In genomic region chr5:74694390-74694801, GRCm38 (mm10) we compare ENCODE assay signal across 16 mouse cellular contexts. TPM values are rescaled to one million over a fixed set of nuclear protein-coding genes. Genes with fewer than 3 reads are reported as not detected.
A peak's percentile ranks its signal among the peaks of the same experiment; 100 is the strongest.
DNase-seq lines count a peak whose midpoint lies in the region; ATAC-seq lines count a peak whose summit lies in the region.
"Had no signal": no experiment of that assay in that cellular context is flagged by ENCODE, and none has a peak within 500 bp of the region (broad histone marks: within the 10 kb centered on the region; RNA-seq: fewer than 3 reads in every experiment).

No protein-coding gene starts in this region.

- DNase-seq in embryo, embryonic 10 days (ENCODE audit: low spot score), result peak; percentile 53
- DNase-seq in embryo, embryonic 9.5 days (ENCODE audit: extremely low spot score), result no peak
- DNase-seq in lung, postnatal 36 days, result peak; percentile 12
- DNase-seq in lung, postnatal 4 days, result no peak
- peak; percentile 65 for DNase-seq in limb, embryonic 10.5 days (ENCODE audit: low spot score)
- DNase-seq in kidney, postnatal 25 days, result no peak
- DNase-seq: adrenal gland, postnatal 36 days; kidney, adult 2 months; kidney, postnatal 10 days; thymus, postnatal 14 days had no signal

- peak overlapping the region; percentile 61 for H3K27ac ChIP-seq in limb, embryonic 10.5 days
- H3K27ac ChIP-seq: forebrain, embryonic 10.5 days; hindbrain, embryonic 13.5 days had no signal

- peaks cover 41% of the 10 kb centered on the region for H3K4me1 ChIP-seq in limb, embryonic 10.5 days
- H3K4me1 ChIP-seq: forebrain, embryonic 10.5 days; hindbrain, embryonic 13.5 days had no signal

- 18% methylated on average over 7 of the region's 7 CpGs for WGBS in limb, embryonic 10.5 days

- no peaks in the 10 kb centered on the region for H3K36me3 ChIP-seq in limb, embryonic 10.5 days
- H3K36me3 ChIP-seq: forebrain, embryonic 10.5 days; hindbrain, embryonic 13.5 days had no signal

- no peak for ATAC-seq in megakaryocyte progenitor cell, adult 5-6 weeks (replicated peaks; ENCODE audit: poor library complexity)
- no peak for ATAC-seq in erythroid progenitor cell, adult 5-6 weeks (replicated peaks; ENCODE audit: low FRiP score, poor library complexity, severe bottlenecking)
- ATAC-seq: forebrain, embryonic 16.5 days; inflammation-experienced regulatory T-cells, adult 6 months had no signal

- H3K27me3 ChIP-seq in limb, embryonic 10.5 days (ENCODE audit: low read depth, poor library complexity, severe bottlenecking), result no peaks in the 10 kb centered on the region
- H3K27me3 ChIP-seq: hindbrain, embryonic 13.5 days had no signal

- no peaks in the 10 kb centered on the region for H3K9me3 ChIP-seq in limb, embryonic 10.5 days (replicated peaks)
- H3K9me3 ChIP-seq: forebrain, embryonic 10.5 days; hindbrain, embryonic 13.5 days had no signal

- no peak overlapping the region for H3K4me3 ChIP-seq in limb, embryonic 10.5 days
- H3K4me3 ChIP-seq: forebrain, embryonic 10.5 days; hindbrain, embryonic 13.5 days had no signal

RNA-seq across cellular contexts. Expression of gene Lnx1, which starts 8.3 kb away (rescaled TPM):
- 1.8 and 2.0 TPM in 2 replicates for polyA plus RNA-seq in limb, embryonic 10.5 days (2016; fragmentation: Nextera tagmentation; extraction: Ambion mirVana)
- total RNA-seq in megakaryocyte progenitor cell, adult 5-6 weeks (2015), result 0.10 TPM in 1 of 2 replicates, not detected in the other
- total RNA-seq in megakaryocyte progenitor cell, adult 5-6 weeks (2017), result not detected in 2 replicates
- total RNA-seq in erythroid progenitor cell, adult 5-6 weeks (2015; ENCODE audit: low replicate concordance), result not detected in 2 replicates
- 0.13 TPM in 1 of 2 replicates, not detected in the other for total RNA-seq in erythroid progenitor cell, adult 5-6 weeks (2017; ENCODE audit: low replicate concordance)

Comparison
In these comparisons a context has a peak if more than half of its experiments do, and no peak if none do; other contexts are left out.
1. DNase-seq: peak in embryo, embryonic 10 days (single experiment), lung, postnatal 36 days (single experiment) and limb, embryonic 10.5 days (single experiment); none in embryo, embryonic 9.5 days (single experiment), lung, postnatal 4 days (0 of 2) and kidney, postnatal 25 days (0 of 2).